Mouse (Mus musculus) hindbrain, embryonic 14.5 days (tissue): ENCODE data around the gene Cfap20. TPM values are rescaled to one million over a fixed set of nuclear protein-coding genes. Genes with fewer than 3 reads are reported as not detected.

Experiments
- polyA plus RNA-seq: library from polyadenylated mRNA; unstranded; fragments of >200 nt; fragmentation: Nextera tagmentation; extraction: Ambion mirVana; gene quantifications from 2 replicates; pipeline ENCODE4 v1.2.1, GENCODE M21; 2014

The Cfap20 gene
- polyA plus RNA-seq, 1 experiment from 2014 or later, result 139 TPM

Other genes with a start within 250 kb of the Cfap20 start
- gene Kifc3, start 232.1 kb downstream of the Cfap20 start, polyA plus RNA-seq, result 22.0 and 24.2 TPM in 2 replicates
- 0.18 and 0.44 TPM in 2 replicates for gene Cngb1, start 128.3 kb downstream of the Cfap20 start, polyA plus RNA-seq
- 2.2 and 2.9 TPM in 2 replicates for gene Tepp, start 124.3 kb downstream of the Cfap20 start, polyA plus RNA-seq
- 14.2 and 15.9 TPM in 2 replicates for gene Zfp319, start 102.9 kb downstream of the Cfap20 start, polyA plus RNA-seq
- 31.0 and 32.3 TPM in 2 replicates for gene Usb1, start 102.6 kb downstream of the Cfap20 start, polyA plus RNA-seq
- 24.6 and 26.5 TPM in 2 replicates for gene Mmp15, start 82.6 kb downstream of the Cfap20 start, polyA plus RNA-seq
- 15.8 and 16.1 TPM in 2 replicates for gene Csnk2a2, start 55.2 kb upstream of the Cfap20 start, polyA plus RNA-seq
- gene Ccdc113, start 99.2 kb upstream of the Cfap20 start, polyA plus RNA-seq, result 3.1 and 3.4 TPM in 2 replicates
- not detected in 2 replicates for gene Prss54, start 141.5 kb upstream of the Cfap20 start, polyA plus RNA-seq
- gene Gins3, start 198.6 kb upstream of the Cfap20 start, polyA plus RNA-seq, result 7.8 and 7.9 TPM in 2 replicates
- 397 and 490 TPM in 2 replicates for gene Ndrg4, start 242.1 kb upstream of the Cfap20 start, polyA plus RNA-seq